Mouse (Mus musculus) cerebellum, adult (tissue): ENCODE data around the gene Pdlim5.

ENCODE experiments used
- ATAC-seq: cut with Nextera tagmentation; 2 replicates; pipeline ENCODE4 v1.9.2; 2017; ENCODE audit warnings: mild to moderate bottlenecking, moderate library complexity, mixed read lengths; ENCODE audit not compliant: insufficient number of reproducible peaks, low FRiP score, low TSS enrichment

Gene Pdlim5

GRCm38 (mm10) chr3:142280366-142281092, 115.0 kb downstream of the Pdlim5 start:
- ATAC-seq = no peak

GRCm38 (mm10) chr3:142279011-142279410, 116.5 kb downstream of the Pdlim5 start:
- no peak for ATAC-seq

- no peak for ATAC-seq
Observed at GRCm38 (mm10) chr3:142276506-142276905, 119.0 kb downstream of the Pdlim5 start.

- ATAC-seq = no peak
Observed at GRCm38 (mm10) chr3:142274993-142275392, 120.5 kb downstream of the Pdlim5 start.

GRCm38 (mm10) chr3:142274451-142274850, 121.0 kb downstream of the Pdlim5 start:
- no peak for ATAC-seq

GRCm38 (mm10) chr3:142273265-142273664, 122.2 kb downstream of the Pdlim5 start:
- ATAC-seq = no peak

- no peak for ATAC-seq
Observed at GRCm38 (mm10) chr3:142256371-142256770, 139.1 kb downstream of the Pdlim5 start.

DNA sequence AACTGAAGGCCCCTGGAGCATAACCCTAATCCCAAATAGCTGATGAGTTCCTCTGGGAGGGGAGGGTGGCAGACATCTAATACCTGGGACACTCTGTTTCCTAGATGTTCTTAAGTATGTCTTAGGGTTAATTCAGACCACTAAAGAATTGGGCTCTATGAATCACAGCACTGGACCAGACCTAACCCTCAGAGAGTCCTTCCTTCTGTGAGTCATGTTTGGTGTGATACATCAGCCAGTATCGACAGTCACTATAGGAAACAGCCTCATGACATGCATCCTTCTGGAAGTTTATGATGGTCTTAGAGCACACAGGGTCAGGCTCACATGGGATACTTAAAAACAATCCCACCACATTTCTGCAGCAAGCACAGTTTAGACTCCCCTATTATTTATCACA, 143.4 kb downstream of the Pdlim5 start:
- no peak for ATAC-seq

GRCm38 (mm10) chr3:142249458-142249857, 146.0 kb downstream of the Pdlim5 start:
- ATAC-seq = no peak

DNA sequence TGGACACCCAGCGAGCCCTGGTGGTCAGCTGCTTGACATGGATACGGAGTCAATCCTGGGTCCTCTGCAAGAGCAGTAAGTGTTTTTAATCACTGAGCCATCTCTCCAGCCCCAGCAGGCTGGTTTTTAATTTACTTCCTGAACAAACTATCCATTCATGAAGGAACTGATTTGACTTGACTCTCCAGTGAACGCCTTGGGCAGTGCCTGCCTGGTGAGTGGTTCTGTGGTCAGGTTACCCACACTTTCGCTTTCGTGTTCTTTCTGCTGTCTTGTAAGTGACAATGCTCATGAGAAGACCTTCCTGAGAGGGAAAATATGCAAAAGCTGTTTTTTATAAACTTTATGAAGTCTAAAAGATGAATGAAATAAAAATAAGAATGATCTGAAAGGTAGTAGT, 152.2 kb downstream of the Pdlim5 start:
- ATAC-seq = no peak

DNA sequence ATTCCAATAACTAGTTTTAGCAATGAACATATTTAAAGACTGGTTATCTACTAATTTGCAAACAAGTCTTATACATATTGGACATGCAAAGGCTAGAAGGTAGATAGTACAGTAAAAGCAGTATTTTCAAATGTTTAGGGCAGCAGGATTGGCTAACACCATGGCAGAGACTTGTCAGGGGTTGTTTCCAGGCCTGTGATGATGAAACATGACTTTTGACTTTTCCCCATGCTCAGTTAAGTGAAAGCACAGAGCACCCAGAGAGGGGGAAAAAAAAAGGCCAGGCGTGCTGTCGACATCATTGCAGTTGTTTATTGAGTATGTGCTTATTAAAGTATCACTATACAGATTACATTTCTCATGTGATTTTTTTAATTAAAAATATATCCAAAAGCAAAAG, 156.2 kb downstream of the Pdlim5 start:
- ATAC-seq = no peak

- no peak for ATAC-seq
Observed at GRCm38 (mm10) chr3:142238260-142239046, 157.0 kb downstream of the Pdlim5 start.

GRCm38 (mm10) chr3:142237621-142238020, 157.9 kb downstream of the Pdlim5 start:
- no peak for ATAC-seq

DNA sequence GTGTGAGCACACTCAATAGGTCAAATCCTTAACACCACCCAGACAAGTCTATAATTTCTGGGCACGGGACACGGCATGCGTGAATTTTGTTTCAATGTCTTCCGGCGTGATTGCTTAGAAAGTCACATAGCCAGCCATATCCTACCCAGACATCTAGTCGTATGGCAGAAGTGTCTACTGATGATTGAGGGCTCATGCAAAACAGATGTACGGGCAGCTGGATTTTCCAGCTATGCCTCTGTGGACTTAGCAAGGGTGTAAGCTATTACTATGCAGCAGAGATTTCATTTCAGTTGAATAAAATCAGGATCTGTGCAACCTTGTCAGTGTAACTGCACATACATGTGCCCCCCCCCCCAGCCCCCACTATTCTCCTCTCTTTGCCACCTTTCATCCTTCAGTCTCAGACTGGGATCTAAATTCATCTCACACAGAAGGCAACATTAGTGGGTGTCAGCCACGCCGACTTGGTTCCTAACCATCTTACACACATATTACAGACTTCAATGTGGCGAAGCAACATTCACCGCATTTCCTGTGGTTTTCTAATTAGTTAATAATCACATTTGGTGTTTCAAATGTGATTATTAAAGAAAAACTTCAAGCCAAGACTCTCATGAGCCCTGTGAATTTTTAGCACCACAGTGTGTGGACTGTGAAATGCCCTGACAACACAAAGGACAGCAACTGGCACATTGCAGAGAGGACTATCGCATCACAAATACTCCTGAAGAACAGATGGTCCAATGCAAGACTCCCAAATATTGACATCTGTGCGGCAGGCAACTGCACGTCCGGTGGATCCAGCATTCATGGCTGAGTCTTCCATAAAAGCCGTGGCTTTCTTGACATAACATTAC, 161.7 kb downstream of the Pdlim5 start:
- no peak for ATAC-seq

- ATAC-seq = no peak
Observed at GRCm38 (mm10) chr3:142228665-142229064, 166.8 kb downstream of the Pdlim5 start.

DNA sequence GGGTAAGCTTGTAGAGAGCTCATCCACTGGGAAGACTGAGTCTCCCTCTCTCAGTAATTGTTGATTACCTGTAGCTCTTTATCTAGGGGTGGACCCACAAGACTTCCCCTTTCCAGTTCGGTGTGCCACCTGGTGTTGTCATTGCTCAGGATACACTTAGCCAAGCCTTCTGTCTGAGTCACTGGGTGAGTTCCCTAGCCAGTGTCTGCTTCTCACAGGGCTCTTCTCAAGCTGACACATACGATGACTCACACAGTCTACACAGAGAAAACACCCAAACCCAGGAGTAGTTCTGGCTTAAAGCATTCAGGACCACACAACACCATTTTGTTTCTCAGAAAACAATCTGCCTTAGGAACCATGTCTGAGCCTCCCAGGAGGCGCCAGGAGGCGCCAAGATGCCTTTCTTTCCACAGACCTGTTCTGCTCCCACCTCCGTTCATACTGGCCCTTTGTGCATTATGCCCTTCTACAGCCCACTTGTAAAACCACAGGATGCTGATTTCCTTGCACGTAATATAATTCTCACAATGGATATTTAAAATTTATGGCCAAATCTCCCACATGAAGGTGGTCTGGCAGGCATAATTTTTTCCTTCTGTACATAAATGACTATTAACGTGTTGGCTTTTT, 172.9 kb downstream of the Pdlim5 start:
- no peak for ATAC-seq

DNA sequence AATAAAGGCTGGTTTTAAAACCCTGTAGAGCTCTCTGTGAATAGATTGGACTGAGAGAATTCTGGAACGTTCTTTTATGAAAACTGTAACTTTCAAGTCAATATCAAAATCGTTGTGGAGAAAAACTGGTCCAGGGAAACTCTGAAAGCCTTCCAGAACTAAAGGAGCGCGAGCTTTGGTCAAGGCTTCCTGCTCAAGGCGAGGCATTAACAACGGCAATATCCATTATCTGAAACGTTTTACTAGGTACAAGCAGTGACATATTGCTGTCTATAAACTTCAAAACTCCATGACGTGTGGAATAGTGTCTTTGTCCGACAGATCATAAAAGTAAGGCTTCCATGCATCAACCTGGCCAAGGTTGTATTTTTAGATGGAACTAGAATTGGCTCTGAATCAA, 175.6 kb downstream of the Pdlim5 start:
- no peak for ATAC-seq

DNA sequence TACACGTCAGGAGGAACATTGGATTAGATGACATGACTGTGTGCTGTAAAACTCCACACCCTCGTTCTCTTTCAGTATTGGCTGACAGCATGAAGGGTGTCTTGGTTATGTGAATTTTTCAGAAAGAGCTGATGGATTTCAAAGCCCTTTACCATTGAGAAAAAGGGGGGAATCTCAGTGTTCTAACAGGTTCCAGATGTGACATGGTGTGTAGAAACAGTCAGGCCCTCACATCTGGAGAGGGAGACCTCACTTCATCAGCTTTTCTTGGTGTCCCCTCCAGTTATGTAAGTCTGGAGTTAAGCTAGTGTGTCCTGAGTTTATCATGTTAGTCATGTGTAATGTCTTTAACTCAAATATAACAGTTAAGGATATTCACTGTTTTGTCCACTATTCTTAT, 182.7 kb downstream of the Pdlim5 start:
- no peak for ATAC-seq

DNA sequence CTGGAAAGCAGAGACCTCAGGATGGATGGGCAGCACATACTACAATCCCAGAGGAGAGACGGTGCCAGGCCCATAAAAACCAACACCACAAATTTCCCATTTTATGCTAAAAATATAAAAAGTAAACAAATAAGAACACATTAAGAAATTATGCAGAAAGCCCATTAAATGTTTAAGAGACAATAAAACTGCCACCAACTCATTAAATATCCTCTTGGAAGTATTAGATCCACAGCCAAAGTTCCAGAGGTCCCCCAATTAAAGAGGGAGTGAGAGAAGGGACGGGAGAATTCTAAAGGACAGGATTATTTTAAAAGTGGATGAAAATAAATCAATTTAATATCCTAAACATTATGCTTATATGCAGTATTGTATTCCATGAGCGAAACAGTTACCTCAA, 183.3 kb downstream of the Pdlim5 start:
- ATAC-seq = no peak

- ATAC-seq = no peak
Observed at GRCm38 (mm10) chr3:142209981-142210380, 185.5 kb downstream of the Pdlim5 start.
